Mouse (Mus musculus): ENCODE results near the gene Ndufb2. TPM values are rescaled to one million over a fixed set of nuclear protein-coding genes. Genes with fewer than 3 reads are reported as not detected.

Gene Ndufb2
- polyA plus RNA-seq, 1 experiment from 2014 or later: 290 TPM

GRCm38 (mm10) chr6:39559276-39559939, 33.0 kb upstream of the Ndufb2 start:
- Histone ChIP-seq H3K27ac (peak overlapping the region; percentile 59), H3K9me3 (replicated peaks) (no peaks in the 10 kb centered on the region), H3K4me1 (peaks cover 45% of the 10 kb centered on the region), H3K27me3 (ENCODE audit: low read depth, poor library complexity, severe bottlenecking) (no peaks in the 10 kb centered on the region), H3K36me3 (peaks cover 10% of the 10 kb centered on the region), H3K4me3 (no peak overlapping the region)
- 32% methylated on average over 6 of the region's 6 CpGs for WGBS
- no peak for DNase-seq (ENCODE audit: low spot score)

DNA sequence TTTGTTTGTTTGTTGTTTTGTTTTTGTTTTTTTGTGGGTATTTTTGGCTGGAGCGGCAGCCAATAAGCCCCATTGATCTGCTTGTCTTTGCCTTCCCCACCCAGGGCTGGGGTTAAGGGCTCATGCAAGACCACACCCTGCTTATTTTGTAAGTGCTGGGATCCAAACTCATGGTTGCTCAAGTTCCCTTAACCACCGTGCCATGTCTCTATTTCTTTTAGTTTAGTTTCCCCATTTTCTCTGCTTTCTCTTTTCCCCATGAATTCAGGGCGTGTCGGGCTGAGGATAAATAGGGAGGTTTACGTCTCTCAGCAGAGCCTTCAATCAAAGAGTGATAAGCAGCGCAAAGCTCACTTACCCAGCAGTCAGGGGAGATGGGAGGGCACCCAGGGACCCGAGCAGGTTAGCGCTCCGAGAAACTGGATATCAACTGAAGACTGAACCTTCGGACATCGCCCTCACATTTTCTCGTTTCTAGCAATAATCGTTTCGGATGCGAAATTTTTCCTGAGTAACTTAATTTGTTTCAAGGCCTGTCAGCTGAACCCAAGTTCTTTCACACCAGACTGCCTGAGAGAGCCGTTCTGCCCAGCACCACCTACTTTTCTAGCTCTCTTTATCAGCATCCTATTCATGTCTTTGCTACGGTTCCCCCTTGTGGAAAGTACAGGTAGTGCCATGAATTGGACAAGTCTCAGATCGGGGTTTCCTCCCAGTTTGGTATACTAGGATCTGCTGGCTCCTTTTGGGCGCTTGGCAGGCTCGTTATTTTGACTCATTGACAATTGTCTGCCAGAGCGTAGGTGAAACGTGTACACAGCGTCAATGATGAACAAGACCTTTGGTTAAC, 30.0 kb upstream of the Ndufb2 start:
- Histone ChIP-seq H3K9me3 (replicated peaks) (no peaks in the 10 kb centered on the region), H3K27me3 (ENCODE audit: low read depth, poor library complexity, severe bottlenecking) (no peaks in the 10 kb centered on the region), H3K4me1 (peaks cover 22% of the 10 kb centered on the region), H3K36me3 (no peaks in the 10 kb centered on the region), H3K27ac (no peak overlapping the region), H3K4me3 (no peak overlapping the region)
- peak; percentile 73 for DNase-seq (ENCODE audit: low spot score)
- WGBS: 24% methylated on average over 23 of the region's 23 CpGs

DNA sequence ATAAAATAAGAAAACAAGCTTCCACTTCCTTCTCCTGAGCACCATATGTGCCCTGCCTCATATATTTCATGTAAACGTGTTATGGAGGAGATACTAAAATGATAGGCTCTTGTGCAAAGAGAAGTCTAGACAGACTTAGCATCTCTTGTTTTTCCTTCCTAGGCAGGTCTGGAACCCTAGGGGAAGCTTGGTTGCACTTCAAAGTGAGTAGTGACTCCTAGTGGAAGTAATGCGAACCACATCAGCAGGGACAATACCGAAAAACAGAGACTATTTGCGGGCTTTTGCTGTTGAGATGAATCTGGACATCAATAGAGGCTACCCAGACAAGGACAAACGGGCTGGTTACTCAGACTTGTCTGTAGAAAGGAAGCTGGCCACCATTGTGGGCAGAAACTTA, 24.8 kb upstream of the Ndufb2 start:
- Histone ChIP-seq H3K27ac (no peak overlapping the region), H3K9me3 (replicated peaks) (no peaks in the 10 kb centered on the region), H3K4me1 (no peaks in the 10 kb centered on the region), H3K4me3 (no peak overlapping the region), H3K27me3 (ENCODE audit: low read depth, poor library complexity, severe bottlenecking) (no peaks in the 10 kb centered on the region), H3K36me3 (no peaks in the 10 kb centered on the region)
- WGBS: 26% methylated on average over 5 of the region's 5 CpGs
- DNase-seq (ENCODE audit: low spot score): peak; percentile 42

- H3K4me1 ChIP-seq: peaks cover 18% of the 10 kb centered on the region
- no peaks in the 10 kb centered on the region for H3K9me3 ChIP-seq (replicated peaks)
- H3K4me3 ChIP-seq: no peak overlapping the region
- DNase-seq (ENCODE audit: low spot score): no peak
- H3K36me3 ChIP-seq: no peaks in the 10 kb centered on the region
- no peak overlapping the region for H3K27ac ChIP-seq
- 68% methylated on average over 3 of the region's 3 CpGs for WGBS
- H3K27me3 ChIP-seq (ENCODE audit: low read depth, poor library complexity, severe bottlenecking): no peaks in the 10 kb centered on the region
Observed at GRCm38 (mm10) chr6:39570426-39570825, 21.9 kb upstream of the Ndufb2 start.

GRCm38 (mm10) chr6:39573791-39574554, 18.4 kb upstream of the Ndufb2 start, which contains the start of gene Adck2:
Gene Adck2 (plus strand): TSS chr6:39573873.
- Histone ChIP-seq H3K4me1 (peaks cover 18% of the 10 kb centered on the region), H3K27me3 (ENCODE audit: low read depth, poor library complexity, severe bottlenecking) (no peaks in the 10 kb centered on the region), H3K9me3 (replicated peaks) (no peaks in the 10 kb centered on the region), H3K4me3 (peak within 1 kb of the TSS; percentile 75), H3K27ac (peak within 1 kb of the TSS; percentile 89), H3K36me3 (peaks cover 9% of the 10 kb centered on the region; the same call in 1 of the 2 replicates)
- peak; percentile 85 for DNase-seq (ENCODE audit: low spot score)
- under 1% methylated on average over 49 of the region's 49 CpGs for WGBS

- Histone ChIP-seq H3K36me3 (peaks cover 13% of the 10 kb centered on the region), H3K27ac (peak overlapping the region; percentile 89)
- DNase-seq (ENCODE audit: low spot score): no peak
Observed at GRCm38 (mm10) chr6:39574555-39574869, 17.9 kb upstream of the Ndufb2 start.

GRCm38 (mm10) chr6:39574951-39575350, 17.4 kb upstream of the Ndufb2 start:
- H3K36me3 ChIP-seq: peaks cover 14% of the 10 kb centered on the region

More at GRCm38 (mm10) chr6:39574555-39574869, 17.9 kb upstream of the Ndufb2 start:
- Histone ChIP-seq H3K27me3 (ENCODE audit: low read depth, poor library complexity, severe bottlenecking) (no peaks in the 10 kb centered on the region), H3K9me3 (replicated peaks) (no peaks in the 10 kb centered on the region), H3K4me3 (peak overlapping the region; percentile 75), H3K4me1 (peaks cover 18% of the 10 kb centered on the region)
- WGBS: 25% methylated on average over 10 of the region's 10 CpGs

DNA sequence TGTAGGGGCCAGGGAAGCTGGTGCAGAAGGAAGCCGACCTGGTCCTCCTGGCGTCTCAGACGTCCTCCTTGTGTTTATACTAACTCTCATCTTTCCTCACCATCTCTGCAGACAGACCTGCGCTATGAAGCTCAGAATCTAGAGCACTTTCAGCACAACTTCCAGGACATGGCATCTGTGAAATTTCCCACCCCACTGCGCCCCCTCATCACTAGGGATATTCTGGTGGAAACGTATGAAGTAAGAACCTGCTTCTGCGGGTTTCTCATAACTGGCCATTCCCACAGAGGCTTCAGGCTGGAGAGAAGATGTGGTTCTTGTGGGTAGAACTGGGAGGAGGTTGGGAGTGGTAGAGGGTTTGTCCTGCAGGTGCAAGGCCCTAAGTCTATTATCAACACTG, 12.8 kb upstream of the Ndufb2 start:
- Histone ChIP-seq H3K4me1 (peaks cover 6% of the 10 kb centered on the region), H3K4me3 (no peak overlapping the region), H3K36me3 (peaks cover 37% of the 10 kb centered on the region), H3K27me3 (ENCODE audit: low read depth, poor library complexity, severe bottlenecking) (no peaks in the 10 kb centered on the region), H3K9me3 (replicated peaks) (no peaks in the 10 kb centered on the region), H3K27ac (no peak overlapping the region)
- no peak for DNase-seq (ENCODE audit: low spot score)
- 88% methylated on average over 7 of the region's 7 CpGs for WGBS

More at GRCm38 (mm10) chr6:39574951-39575350, 17.4 kb upstream of the Ndufb2 start:
- peaks cover 18% of the 10 kb centered on the region for H3K4me1 ChIP-seq
- H3K27ac ChIP-seq: no peak overlapping the region
- WGBS: 75% methylated on average over 7 of the region's 7 CpGs
- peak overlapping the region; percentile 75 for H3K4me3 ChIP-seq
- H3K27me3 ChIP-seq (ENCODE audit: low read depth, poor library complexity, severe bottlenecking): no peaks in the 10 kb centered on the region
- no peaks in the 10 kb centered on the region for H3K9me3 ChIP-seq (replicated peaks)
- no peak for DNase-seq (ENCODE audit: low spot score)

GRCm38 (mm10) chr6:39580558-39580957, 11.8 kb upstream of the Ndufb2 start:
- Histone ChIP-seq H3K36me3 (peaks cover 41% of the 10 kb centered on the region), H3K4me1 (no peaks in the 10 kb centered on the region), H3K4me3 (no peak overlapping the region), H3K27ac (no peak overlapping the region), H3K27me3 (ENCODE audit: low read depth, poor library complexity, severe bottlenecking) (no peaks in the 10 kb centered on the region), H3K9me3 (replicated peaks) (no peaks in the 10 kb centered on the region)
- DNase-seq (ENCODE audit: low spot score): no peak
- WGBS: 62% methylated on average over 2 of the region's 2 CpGs

DNA sequence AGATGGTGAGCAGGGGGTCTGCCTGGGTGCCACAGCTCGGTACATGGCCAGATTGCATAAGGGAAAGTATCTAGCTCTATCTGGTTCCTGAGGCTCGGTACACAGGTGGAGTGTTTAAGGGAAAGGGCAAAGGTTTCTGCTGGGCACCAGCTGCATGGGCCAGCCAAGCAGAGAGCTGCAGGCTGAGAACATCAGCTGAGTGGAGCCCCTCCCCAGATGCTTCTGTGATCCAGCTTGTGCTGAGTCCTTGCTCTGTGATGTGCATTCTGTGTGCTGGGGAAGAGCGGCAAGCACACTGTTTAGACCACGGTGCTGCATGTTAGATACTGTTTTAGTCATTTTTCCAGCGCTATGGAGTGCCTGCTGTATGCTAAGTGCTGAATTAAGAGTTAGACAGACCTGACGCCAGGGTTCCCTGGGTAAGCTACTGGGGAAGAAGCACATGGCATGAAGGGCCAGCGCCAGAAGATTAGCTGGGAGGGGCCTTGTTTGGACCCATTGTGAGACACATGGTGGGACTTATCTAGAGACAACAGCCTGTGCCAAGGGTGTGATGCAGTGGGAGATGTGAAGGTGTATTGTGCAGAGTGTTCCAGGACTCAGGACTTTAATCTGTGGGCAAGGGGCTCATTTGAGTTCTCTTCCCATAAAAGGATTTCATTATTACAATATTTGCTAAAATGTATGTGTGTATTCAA, 11.1 kb upstream of the Ndufb2 start:
- H3K36me3 ChIP-seq: peaks cover 42% of the 10 kb centered on the region
- H3K27me3 ChIP-seq (ENCODE audit: low read depth, poor library complexity, severe bottlenecking): no peaks in the 10 kb centered on the region
- H3K27ac ChIP-seq: no peak overlapping the region
- WGBS: 86% methylated on average over 7 of the region's 7 CpGs
- no peaks in the 10 kb centered on the region for H3K9me3 ChIP-seq (replicated peaks)
- no peaks in the 10 kb centered on the region for H3K4me1 ChIP-seq
- no peak overlapping the region for H3K4me3 ChIP-seq
- no peak for DNase-seq (ENCODE audit: low spot score)

- no peaks in the 10 kb centered on the region for H3K4me1 ChIP-seq
- H3K36me3 ChIP-seq: peaks cover 45% of the 10 kb centered on the region
- no peak within 1 kb of the TSS for H3K27ac ChIP-seq
- H3K9me3 ChIP-seq (replicated peaks): no peaks in the 10 kb centered on the region
- WGBS: 95% methylated on average over 6 of the region's 6 CpGs
- DNase-seq (ENCODE audit: low spot score): no peak
- no peak within 1 kb of the TSS for H3K4me3 ChIP-seq
- H3K27me3 ChIP-seq (ENCODE audit: low read depth, poor library complexity, severe bottlenecking): no peaks in the 10 kb centered on the region
Observed at GRCm38 (mm10) chr6:39585517-39585916, 6.9 kb upstream of the Ndufb2 start, which contains the start of gene Gm42420. Gene Gm42420 (plus strand): TSS chr6:39585753.

DNA sequence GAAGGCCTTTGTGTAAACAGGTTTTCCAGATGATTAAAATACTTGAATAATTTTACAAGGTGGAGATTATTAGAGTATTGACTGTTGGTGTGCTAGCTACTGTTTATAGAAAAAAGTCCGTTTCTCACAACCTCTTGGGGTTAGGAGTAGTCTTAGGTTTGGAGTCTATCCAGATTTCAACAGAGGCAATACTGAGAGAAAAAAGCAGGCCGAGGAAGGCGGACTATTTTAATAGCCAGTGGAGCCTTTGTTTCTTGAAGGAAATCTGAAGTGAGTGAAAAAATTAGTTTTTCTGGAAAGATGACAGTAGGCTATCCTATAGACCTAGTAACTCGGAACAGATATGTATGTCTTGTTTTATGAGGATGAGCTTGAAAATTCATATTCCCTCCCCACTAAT, 893 bp upstream of the Ndufb2 start:
- Histone ChIP-seq H3K27ac (no peak overlapping the region), H3K27me3 (ENCODE audit: low read depth, poor library complexity, severe bottlenecking) (no peaks in the 10 kb centered on the region), H3K9me3 (replicated peaks) (no peaks in the 10 kb centered on the region), H3K4me3 (no peak overlapping the region), H3K36me3 (peaks cover 25% of the 10 kb centered on the region), H3K4me1 (peaks cover 13% of the 10 kb centered on the region)
- 96% methylated on average over 4 of the region's 4 CpGs for WGBS
- DNase-seq (ENCODE audit: low spot score): no peak
